Mouse (Mus musculus) urinary bladder, adult 18-20 months (tissue): ENCODE results near the gene Usp9x.

Experiments
- DNase-seq, 2 experiments: peaks; one replicate each; pipeline ENCODE4 v3.0.0; 2022; ENCODE audit warnings: low spot score in 2 of 2, mixed read lengths in 2 of 2

Gene Usp9x

GRCm38 (mm10) chrX:13072461-13072982 is 1.2 kb downstream of the Usp9x start:
- peak in 1 of 2 experiments; percentile 69 for DNase-seq

DNA sequence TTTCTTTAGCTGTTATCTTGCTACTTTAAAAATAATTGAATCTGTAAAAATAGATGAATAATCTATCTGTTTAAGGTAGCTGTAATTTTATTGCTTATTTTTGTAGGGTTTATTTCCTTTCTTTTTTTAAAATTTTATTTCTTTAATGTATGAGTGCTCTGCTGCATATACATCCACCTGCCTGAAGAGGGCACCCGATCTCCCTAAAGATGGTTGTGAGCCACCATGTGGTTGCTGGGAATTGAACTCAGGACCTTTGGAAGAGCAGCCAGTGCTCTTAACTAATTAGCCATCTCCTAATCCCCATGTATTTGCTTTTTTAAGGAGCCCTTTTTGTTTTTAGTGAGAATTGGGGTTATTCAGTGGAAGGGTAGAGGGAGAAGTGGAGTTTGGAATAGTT is 14.3 kb downstream of the Usp9x start:
- no peak for DNase-seq

- no peak for DNase-seq
Observed at GRCm38 (mm10) chrX:13096985-13097384, 25.7 kb downstream of the Usp9x start.

DNA sequence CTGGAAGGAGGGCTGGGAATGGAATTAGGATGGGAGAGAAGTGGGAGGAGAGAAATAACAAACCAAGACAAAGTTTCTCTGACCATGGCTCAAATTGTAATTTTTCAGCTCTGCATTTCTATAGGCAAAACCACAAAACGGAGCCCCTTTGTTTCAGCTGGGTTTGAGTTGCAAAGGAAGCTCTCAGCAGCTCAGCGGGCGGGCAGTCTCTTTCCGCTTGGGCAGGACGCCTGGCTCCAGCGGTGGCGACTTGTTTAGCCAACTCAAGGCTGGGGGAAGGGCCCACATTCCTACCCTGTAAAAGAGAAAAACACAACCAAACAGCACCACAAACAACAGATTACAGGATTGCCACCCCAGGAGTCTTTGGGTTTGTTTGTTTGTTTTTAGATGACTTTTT is 135.2 kb downstream of the Usp9x start:
- DNase-seq: no peak

DNA sequence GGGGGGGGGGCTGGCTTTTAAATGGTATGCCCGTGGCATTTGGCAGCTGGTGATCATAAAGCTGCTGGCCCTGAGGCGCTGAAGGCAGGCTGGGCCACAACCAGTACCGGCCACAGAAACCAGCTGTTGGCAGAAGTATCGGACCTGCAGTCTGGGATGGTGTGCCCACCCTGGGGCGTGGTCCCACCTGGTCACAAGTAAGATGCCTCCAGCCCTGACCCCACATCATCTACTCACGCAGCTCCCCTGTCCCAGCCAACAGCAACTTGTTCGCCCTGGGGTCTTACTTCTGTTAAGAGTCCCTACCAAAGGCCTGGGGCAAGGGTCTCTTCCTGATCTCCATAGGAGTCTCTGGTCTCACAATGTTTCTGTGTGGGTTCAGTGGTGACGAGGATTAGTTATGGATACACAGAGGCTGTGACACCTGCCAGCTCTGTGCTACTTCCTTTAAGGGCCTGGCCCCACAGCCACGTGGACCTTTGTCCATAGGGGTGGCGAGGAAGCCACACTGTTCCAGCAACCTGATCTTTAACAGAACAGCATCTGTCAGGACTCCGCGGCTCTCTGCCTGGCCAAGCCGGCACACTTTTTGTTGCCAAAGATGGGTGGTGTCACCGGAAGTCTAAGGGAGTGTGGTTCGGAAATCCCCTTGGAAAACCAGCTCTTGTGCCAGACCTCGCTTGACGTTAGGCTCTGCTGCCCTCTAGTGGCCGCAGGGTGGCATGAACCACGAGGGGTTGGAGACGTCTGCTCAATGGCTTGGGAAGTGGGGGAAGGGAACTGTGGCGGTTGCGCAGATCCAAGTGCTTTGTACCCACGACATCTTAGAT is 136.4 kb downstream of the Usp9x start:
- peak; percentile 68 to 82 for DNase-seq

DNA sequence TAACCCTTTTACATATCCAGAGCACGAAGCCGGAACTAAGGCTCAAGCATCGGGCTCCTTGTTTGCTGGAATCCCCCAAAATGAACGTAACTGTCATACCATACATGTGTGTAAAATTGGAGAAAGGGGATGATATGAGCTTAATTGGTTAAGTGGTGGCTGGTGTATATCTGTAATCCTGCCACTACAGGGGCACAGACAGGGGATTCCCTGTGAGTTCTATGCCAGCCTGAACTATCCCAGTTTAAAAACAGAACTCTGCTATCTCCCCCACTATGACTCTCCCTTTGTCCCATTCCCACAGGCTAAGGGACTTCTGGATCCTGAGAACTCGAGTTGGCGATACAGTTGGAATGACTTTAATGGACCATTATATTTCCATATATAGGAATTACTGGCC is 137.1 kb downstream of the Usp9x start:
- no peak for DNase-seq

- DNase-seq: no peak
Observed at GRCm38 (mm10) chrX:13214275-13214674, 143.0 kb downstream of the Usp9x start.
